In the genomic region with DNA sequence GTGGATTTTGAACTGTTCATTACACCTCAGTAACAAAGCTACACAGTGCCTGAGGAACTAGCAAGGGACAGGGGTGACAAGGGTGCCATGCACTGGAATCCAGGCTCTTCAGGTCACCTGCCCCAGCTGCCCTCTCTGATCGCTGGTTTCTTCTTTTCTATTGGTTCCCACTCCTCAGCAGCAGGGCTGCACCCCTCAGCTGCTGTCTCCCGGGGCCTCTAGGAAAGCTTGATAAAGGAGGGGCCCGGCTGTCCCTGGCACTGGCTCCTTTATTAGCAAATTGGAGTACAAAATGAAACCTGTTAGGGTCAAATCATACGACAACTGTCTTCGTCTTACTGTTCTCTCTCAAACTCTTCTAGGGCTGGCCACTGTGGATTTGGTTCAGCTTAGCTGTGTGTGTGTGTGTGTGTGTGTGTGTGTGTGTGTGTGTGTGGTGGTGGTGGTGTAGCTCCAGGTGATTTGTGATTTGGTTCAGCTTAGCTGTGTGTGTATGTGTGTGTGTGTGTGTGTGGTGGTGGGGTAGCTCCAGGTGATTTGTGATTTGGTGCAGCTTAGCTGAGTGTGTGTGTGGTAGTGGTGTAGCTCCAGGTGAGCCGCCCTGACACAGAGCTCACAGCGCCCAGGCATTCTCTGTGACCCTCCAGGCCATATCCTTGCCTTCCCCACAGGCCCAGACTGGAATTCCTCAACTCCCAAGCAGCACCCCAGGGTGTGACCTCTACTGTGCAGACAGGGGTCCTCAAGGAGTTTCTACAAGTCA, we compare ENCODE assay signal across 19 mouse cellular contexts.
DNase-seq lines count a peak whose midpoint lies in the region; ATAC-seq and TF ChIP-seq lines count a peak whose summit lies in the region.
"Had no signal": no experiment of that assay in that cellular context is flagged by ENCODE, and none has a peak within 500 bp of the region (broad histone marks: within the 10 kb centered on the region; RNA-seq: fewer than 3 reads in every experiment).

No protein-coding gene starts in this region.

- H3K4me2 ChIP-seq in midbrain, postnatal 0 days (ENCODE audit: low read depth, low read length, poor library complexity, severe bottlenecking) = no peak overlapping the region
- peak overlapping the region; percentile 30 for H3K4me2 ChIP-seq in liver, embryonic 11.5 days
- H3K4me2 ChIP-seq in midbrain, embryonic 15.5 days = no peak overlapping the region
- H3K4me2 ChIP-seq: lung, embryonic 14.5 days had no signal

- no peak overlapping the region for H3K9ac ChIP-seq in midbrain, postnatal 0 days (replicated peaks; ENCODE audit: low read length, poor library complexity, severe bottlenecking)
- peak overlapping the region; percentile 51 for H3K9ac ChIP-seq in liver, embryonic 11.5 days (ENCODE audit: low read depth, low read length)
- H3K9ac ChIP-seq in midbrain, embryonic 15.5 days = no peak overlapping the region
- H3K9ac ChIP-seq: lung, embryonic 14.5 days had no signal

- no peaks in the 10 kb centered on the region; the same call in 1 of the 2 replicates for H3K36me3 ChIP-seq in erythroblast, embryonic 14.5 days (ENCODE audit: control insufficient read depth)
- no peaks in the 10 kb centered on the region for H3K36me3 ChIP-seq in midbrain, embryonic 10.5 days
- H3K36me3 ChIP-seq in midbrain, postnatal 0 days (ENCODE audit: insufficient read depth, low read length) = no peaks in the 10 kb centered on the region
- H3K36me3 ChIP-seq in liver, embryonic 11.5 days (ENCODE audit: control insufficient read depth, insufficient read depth, low read length) = no peaks in the 10 kb centered on the region
- H3K36me3 ChIP-seq in midbrain, embryonic 15.5 days (replicated peaks) = no peaks in the 10 kb centered on the region

- ATAC-seq in erythroblast, adult 5-6 weeks (replicated peaks; ENCODE audit: low FRiP score, poor library complexity, severe bottlenecking) = no peak
- no peak for ATAC-seq in midbrain, postnatal 0 days (ENCODE audit: low FRiP score)
- peak; percentile 61; the same call in 1 of the 2 replicates for ATAC-seq in liver, embryonic 11.5 days (replicated peaks; ENCODE audit: low FRiP score)
- ATAC-seq in midbrain, embryonic 15.5 days (replicated peaks) = no peak
- ATAC-seq: activated CD4-positive, CD25-positive, alpha-beta regulatory T cell, adult 4 months had no signal

- no peak for TF ChIP-seq CTCF in midbrain, postnatal 0 days (IDR thresholded peaks at IDR 0.05)

- no peaks in the 10 kb centered on the region for H3K27me3 ChIP-seq in erythroblast, embryonic 14.5 days (ENCODE audit: control insufficient read depth)
- no peaks in the 10 kb centered on the region for H3K27me3 ChIP-seq in midbrain, embryonic 10.5 days (ENCODE audit: low read depth, poor library complexity, severe bottlenecking)
- no peaks in the 10 kb centered on the region for H3K27me3 ChIP-seq in midbrain, postnatal 0 days (ENCODE audit: insufficient read depth, low read length)
- H3K27me3 ChIP-seq in liver, embryonic 11.5 days (replicated peaks; ENCODE audit: control insufficient read depth, insufficient read depth, low read length) = no peaks in the 10 kb centered on the region
- no peaks in the 10 kb centered on the region for H3K27me3 ChIP-seq in midbrain, embryonic 15.5 days (replicated peaks)
- H3K27me3 ChIP-seq: CH12.LX had no signal

- peaks cover 62% of the 10 kb centered on the region for H3K4me1 ChIP-seq in erythroblast, embryonic 14.5 days (ENCODE audit: control insufficient read depth)
- peaks cover 32% of the 10 kb centered on the region for H3K4me1 ChIP-seq in midbrain, embryonic 10.5 days
- no peaks in the 10 kb centered on the region for H3K4me1 ChIP-seq in midbrain, postnatal 0 days (ENCODE audit: insufficient read depth, low read length)
- peaks cover 43% of the 10 kb centered on the region for H3K4me1 ChIP-seq in liver, embryonic 11.5 days (replicated peaks; ENCODE audit: control insufficient read depth, insufficient read depth, low read length)
- H3K4me1 ChIP-seq in midbrain, embryonic 15.5 days = peaks cover 22% of the 10 kb centered on the region

- peaks cover 11% of the 10 kb centered on the region for H3K9me3 ChIP-seq in erythroblast, embryonic 14.5 days (ENCODE audit: control insufficient read depth, low read length)
- H3K9me3 ChIP-seq in midbrain, embryonic 10.5 days (replicated peaks) = peaks cover 10% of the 10 kb centered on the region
- no peaks in the 10 kb centered on the region for H3K9me3 ChIP-seq in midbrain, postnatal 0 days (ENCODE audit: low read length)
- peaks cover 4% of the 10 kb centered on the region; the same call in 1 of the 2 replicates for H3K9me3 ChIP-seq in liver, embryonic 11.5 days (ENCODE audit: control insufficient read depth, low read length)
- H3K9me3 ChIP-seq in midbrain, embryonic 15.5 days = no peaks in the 10 kb centered on the region

- peak overlapping the region; percentile 31 for H3K4me3 ChIP-seq in erythroblast, embryonic 14.5 days (replicated peaks)
- H3K4me3 ChIP-seq in midbrain, embryonic 10.5 days = no peak overlapping the region
- no peak overlapping the region for H3K4me3 ChIP-seq in midbrain, postnatal 0 days (ENCODE audit: low read depth, low read length)
- no peak overlapping the region for H3K4me3 ChIP-seq in liver, embryonic 11.5 days (ENCODE audit: low read depth, low read length)
- no peak overlapping the region for H3K4me3 ChIP-seq in midbrain, embryonic 15.5 days
- H3K4me3 ChIP-seq: gastrocnemius, adult 2 months; heart, adult 2 months had no signal

- H3K27ac ChIP-seq in midbrain, embryonic 10.5 days (replicated peaks) = peak overlapping the region; percentile 25
- H3K27ac ChIP-seq in midbrain, postnatal 0 days (ENCODE audit: low read depth, low read length) = no peak overlapping the region
- H3K27ac ChIP-seq in liver, embryonic 11.5 days (ENCODE audit: low read depth, low read length) = peak overlapping the region; percentile 79
- peak overlapping the region; percentile 56; the same call in 1 of the 2 replicates for H3K27ac ChIP-seq in midbrain, embryonic 15.5 days
- H3K27ac ChIP-seq: gastrocnemius, adult 2 months; heart, adult 2 months; macrophage had no signal

- 78% methylated on average over 7 of the region's 7 CpGs for WGBS in midbrain, embryonic 10.5 days
- WGBS in midbrain, postnatal 0 days = 62% methylated on average over 7 of the region's 7 CpGs
- WGBS in liver, embryonic 11.5 days = 49% methylated on average over 7 of the region's 7 CpGs
- WGBS in midbrain, embryonic 15.5 days = 63% methylated on average over 7 of the region's 7 CpGs

- no peak for DNase-seq in midbrain, embryonic 10.5 days (ENCODE audit: low spot score)
- no peak for DNase-seq in midbrain, postnatal 0 days (ENCODE audit: low spot score)
- no peak for DNase-seq in liver, embryonic 11.5 days (ENCODE audit: low spot score)
- DNase-seq in testis, postnatal 14 days (ENCODE audit: low spot score) = no peak
- no peak for DNase-seq in spleen, postnatal 36 days (ENCODE audit: low spot score in 2 of 2)
- DNase-seq: cerebellum, postnatal 10 days; gastrocnemius, adult 2 months; heart, adult 2 months; heart, postnatal 10 days; kidney, postnatal 10 days; layer of hippocampus, adult 9-11 months; thymus, postnatal 36 days had no signal
